Mouse (Mus musculus) T-helper 2 cell (primary cell): Measurements from ENCODE around the gene Asah2.

ENCODE experiments used
- in situ Hi-C: fragments of 300-600 bp; cut with MboI, MseI; formaldehyde crosslinking; loops from one replicate; pipeline ENCODE4 v1.15.1; 2025; ENCODE audit warnings: high pct_unique_total_duplicates

Asah2 gene

GRCm38 (mm10) chr19:31991057-31991456, 117.0 kb downstream of the Asah2 start:
- in situ Hi-C loops: no loop called here

GRCm38 (mm10) chr19:31975882-31976281, 132.1 kb downstream of the Asah2 start:
- in situ Hi-C loops: loop anchor here (10.0 kb wide), 3 partner anchors 211 to 449 kb away; partner anchors contain the start of gene Prkg1

DNA sequence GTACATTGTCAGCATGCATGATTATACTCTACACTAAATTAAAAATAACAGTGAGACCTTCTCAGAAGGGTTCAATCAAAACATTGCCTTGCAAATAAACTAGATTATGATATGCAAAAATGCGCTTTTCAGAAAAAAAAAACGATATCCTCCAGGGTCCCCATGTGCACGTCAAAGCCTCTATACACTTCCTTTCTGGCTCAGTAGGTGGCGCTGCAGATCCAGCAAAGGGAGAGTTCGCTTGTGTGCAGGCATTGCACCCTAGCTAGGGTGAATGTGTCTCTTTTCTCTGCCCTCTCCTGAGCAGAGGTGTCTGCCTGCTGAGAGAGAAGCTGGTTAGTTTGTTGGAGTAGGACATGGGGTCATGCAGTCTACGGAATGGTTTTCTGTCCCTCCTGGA, 136.0 kb downstream of the Asah2 start:
- in situ Hi-C loops: loop anchor here (5.0 to 10.0 kb wide), 4 partner anchors 55 to 453 kb away; partner anchors contain the start of gene Prkg1

DNA sequence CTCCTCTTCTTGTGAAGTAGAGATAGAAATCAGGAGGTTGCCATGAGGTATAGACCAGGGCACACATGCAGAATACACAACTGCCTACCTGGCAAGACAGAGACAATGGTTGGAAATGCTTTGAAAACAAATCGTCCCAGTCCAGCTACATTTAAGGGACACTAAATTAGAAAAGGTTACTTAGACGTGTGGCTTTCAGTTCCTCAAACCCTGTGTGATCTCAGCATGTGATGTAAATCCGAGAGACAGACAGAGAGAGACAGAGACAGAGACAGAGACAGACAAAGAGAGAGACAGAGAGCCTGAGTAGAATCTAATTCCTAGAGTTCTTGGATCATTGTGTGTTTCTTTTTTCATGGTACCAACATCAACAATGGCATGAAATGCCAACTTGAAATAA, 136.6 kb downstream of the Asah2 start:
- in situ Hi-C loops: loop anchor here (5.0 to 10.0 kb wide), 4 partner anchors 56 to 453 kb away; partner anchors contain the start of gene Prkg1

GRCm38 (mm10) chr19:31967933-31968532, 140.0 kb downstream of the Asah2 start:
- in situ Hi-C loops: no loop called here

DNA sequence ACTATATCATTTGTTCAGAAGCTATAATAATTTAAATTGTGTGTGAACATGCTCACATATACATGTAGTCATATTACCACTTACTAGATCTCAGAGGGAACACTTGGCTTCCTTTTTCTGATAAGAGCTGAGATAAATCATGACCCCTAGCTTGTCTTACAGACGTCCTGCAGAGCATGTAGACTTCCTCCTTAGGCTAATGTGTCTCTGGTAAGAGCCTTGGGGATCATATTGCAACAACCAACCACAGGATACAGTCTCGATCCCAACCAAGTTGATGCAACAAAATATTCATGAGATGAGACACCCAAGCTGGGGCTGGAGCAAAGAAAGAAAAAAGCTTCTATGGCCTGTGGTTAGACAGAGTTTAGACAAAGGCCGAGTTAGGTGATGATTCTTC, 144.9 kb downstream of the Asah2 start:
- in situ Hi-C loops: no loop called here

- in situ Hi-C loops: no loop called here
Observed at GRCm38 (mm10) chr19:31960434-31960833, 147.6 kb downstream of the Asah2 start.

GRCm38 (mm10) chr19:31956359-31956758, 151.7 kb downstream of the Asah2 start:
- in situ Hi-C loops: no loop called here

DNA sequence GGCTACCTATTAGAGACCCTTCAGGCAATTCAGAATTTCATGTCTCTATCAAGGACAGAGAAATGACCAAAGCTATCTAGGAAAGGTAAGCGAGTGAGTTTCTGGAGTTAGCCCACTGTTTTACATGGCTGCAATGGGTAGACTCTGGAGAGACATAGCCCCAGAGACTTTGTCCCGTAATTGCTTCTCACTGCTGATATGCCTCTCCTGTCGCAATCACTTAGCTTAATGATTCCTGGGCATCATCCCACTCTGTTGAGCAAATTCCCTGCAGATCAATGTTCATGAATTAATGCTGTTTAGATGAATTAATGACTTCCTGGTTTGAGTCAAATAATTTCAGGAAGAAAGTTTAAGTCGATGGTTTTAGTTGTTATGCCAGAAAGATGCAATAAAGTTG, 153.3 kb downstream of the Asah2 start:
- in situ Hi-C loops: no loop called here

GRCm38 (mm10) chr19:31954267-31954666, 153.7 kb downstream of the Asah2 start:
- in situ Hi-C loops: no loop called here

GRCm38 (mm10) chr19:31953799-31954198, 154.2 kb downstream of the Asah2 start:
- in situ Hi-C loops: no loop called here

DNA sequence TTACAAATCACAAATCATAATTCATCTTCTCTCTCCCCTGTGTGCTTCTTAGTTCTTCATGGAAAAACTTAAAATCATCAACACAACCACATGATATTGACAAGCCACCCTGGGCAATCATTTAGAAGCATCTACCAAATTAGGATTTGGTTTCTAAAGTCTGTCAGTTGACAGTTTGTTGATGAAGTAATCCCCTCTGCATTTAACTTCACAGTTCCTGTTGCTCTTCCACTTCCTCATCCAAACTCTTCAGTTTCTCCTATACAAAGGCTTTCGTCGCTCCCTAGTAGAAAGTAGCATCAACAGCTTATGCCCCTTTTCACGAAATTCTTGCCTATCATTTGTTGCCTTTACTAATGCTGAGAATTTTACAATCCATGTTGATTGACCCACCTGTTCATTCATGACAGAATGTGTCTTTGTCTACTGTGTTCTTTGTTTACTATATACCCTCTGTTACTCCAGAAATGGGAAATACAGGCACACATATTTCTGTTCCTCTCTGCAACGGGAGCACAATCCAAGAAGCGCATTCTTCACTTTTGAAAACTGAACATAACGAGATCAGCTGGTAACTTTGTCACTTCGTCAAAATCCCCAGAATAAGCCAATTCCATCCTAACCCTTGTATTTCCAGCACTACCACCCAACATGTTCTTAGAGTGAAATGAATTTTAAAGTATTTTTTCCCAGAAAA, 157.1 kb downstream of the Asah2 start:
- in situ Hi-C loops: no loop called here
